Mouse (Mus musculus) olfactory bulb, adult 2 months (tissue): Measurements from ENCODE around the gene Pon2.

ENCODE experiments used
- CTCF ChIP-seq: fragments of 200-500 bp; IDR thresholded peaks from 2 replicates; pipeline ENCODE4 v1.5.1; 2012; ENCODE audit warnings: low read depth, mild to moderate bottlenecking, low read length, moderate library complexity; ENCODE audit not compliant: insufficient read depth
- POLR2A ChIP-seq: fragments of 200-500 bp; IDR thresholded peaks from 2 replicates; pipeline ENCODE4 v1.6.1; 2012; ENCODE audit warnings: mild to moderate bottlenecking, low read depth, low read length, moderate library complexity; ENCODE audit not compliant: insufficient read depth

GRCm38 (mm10) chr6:5344255-5344654, 46.0 kb upstream of the Pon2 start:
- no peak for TF ChIP-seq CTCF
- no peak for TF ChIP-seq POLR2A
